In genomic region chr16:77992986-77993385, GRCm38 (mm10) we compare ENCODE assay signal across 10 mouse cellular contexts.
"Had no signal": no experiment of that assay in that cellular context is flagged by ENCODE, and none has a peak within 500 bp of the region (broad histone marks: within the 10 kb centered on the region; RNA-seq: fewer than 3 reads in every experiment).

No protein-coding gene starts in this region.

- DNase-seq: kidney, adult 2 months; kidney, postnatal 10 days; kidney, postnatal 4 days; liver; liver, embryonic 13.5 days; liver, postnatal 0 days; retina, postnatal 1 day; thymus, postnatal 36 days had no signal

- ATAC-seq: intestine, embryonic 16.5 days; liver, postnatal 0 days; midbrain, embryonic 15.5 days had no signal
